Mouse (Mus musculus): ENCODE measurements around the gene Tmem123. TPM values are rescaled to one million over a fixed set of nuclear protein-coding genes. Genes with fewer than 3 reads are reported as not detected.

Tmem123 gene
- 76.7 TPM for polyA plus RNA-seq (2014; fragmentation: Illumina TruSeq; extraction: RNeasy Lipid Tissue Mini Kit (QIAGEN cat#74804); ENCODE audit: low read depth, low replicate concordance)

DNA sequence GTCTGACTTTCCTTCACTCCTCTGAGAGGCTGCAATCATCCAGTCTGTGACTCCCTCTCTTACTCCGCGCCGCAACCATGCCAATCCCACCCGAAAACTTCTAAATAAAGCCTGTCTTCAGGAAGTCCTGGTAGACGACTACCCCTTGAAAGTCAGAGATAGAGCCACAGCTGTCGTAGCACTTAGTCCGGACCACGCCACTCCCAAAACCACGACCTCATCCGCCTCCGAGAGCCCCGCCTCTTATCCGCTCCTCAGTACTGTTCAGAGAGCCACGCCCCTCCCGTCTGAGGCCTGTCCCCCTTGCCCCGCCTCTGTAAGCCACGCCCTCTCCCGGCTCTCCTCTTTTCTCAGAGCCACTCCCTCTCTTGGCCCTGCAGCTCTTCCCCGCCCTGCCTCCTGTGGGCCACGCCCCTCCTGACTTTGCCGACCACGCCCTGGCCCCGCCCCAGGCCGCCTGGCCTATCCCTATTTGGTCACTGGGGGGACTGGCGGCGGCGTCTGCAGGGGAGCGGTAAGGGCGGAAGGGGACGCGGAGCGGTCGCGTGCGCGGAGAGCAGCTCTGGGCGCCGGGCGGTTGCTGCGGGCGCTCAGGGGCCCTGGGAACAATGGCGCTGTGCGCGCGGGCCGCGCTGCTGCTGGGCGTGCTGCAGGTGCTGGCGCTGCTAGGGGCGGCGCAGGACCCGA is at the start of gene Tmem123:
Gene Tmem123, plus strand, starts transcription at position 428 of the 687 bp plus-strand sequence.

DNA sequence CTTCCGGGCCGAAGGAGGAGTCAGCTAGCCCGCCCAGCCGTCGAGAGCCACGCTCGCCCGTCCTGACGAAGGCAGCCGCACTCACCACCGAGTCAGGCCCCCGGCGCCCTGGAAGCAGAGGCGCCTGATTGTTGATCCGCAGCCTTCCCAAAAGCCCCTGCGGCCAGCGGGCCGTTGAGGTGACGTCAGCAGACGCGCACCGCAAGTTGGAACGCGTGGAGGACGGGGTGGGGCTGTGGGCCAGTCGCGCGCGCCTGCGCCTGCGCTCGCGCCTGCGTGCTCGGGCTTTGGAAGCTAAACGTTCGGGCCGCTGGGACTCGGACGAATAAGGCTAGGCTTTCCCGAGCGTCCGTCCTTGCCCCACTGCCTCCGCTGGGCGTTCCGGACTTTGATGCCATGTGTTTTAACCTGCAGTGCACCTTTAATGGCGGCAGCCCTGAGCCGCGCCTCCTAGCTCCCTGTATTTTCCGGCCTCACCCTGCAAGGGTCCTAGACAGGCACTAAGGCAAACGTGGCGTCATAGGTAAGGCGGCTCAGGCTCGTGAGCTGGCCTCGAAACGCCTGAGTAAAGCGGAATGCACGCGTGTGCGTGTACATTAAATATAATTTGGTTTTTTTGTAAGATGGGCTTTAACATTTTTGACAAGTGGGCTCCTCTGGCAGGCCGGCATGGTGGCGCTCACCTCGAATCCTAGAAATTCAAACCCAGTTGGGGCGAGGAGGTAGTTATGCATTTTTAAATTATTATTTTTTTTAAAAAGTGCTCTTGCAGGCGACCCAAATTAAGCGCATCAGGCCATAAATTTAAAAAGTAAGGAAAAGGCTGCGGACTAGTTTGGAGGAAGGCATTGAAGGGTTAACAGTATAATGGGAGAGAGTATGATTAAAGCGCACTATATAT is 73.3 kb downstream of the Tmem123 start, which contains the start of gene Birc2:
Gene Birc2, minus strand, starts transcription at position 160 of the 901 bp plus-strand sequence.

Other genes with a start within 250 kb of the Tmem123 start
- not detected for gene Mmp8, start 205.6 kb upstream of the Tmem123 start, polyA plus RNA-seq (2014; fragmentation: Illumina TruSeq; extraction: RNeasy Lipid Tissue Mini Kit (QIAGEN cat#74804); ENCODE audit: low read depth, low replicate concordance)
- 1.3 TPM for gene Mmp27, start 192.6 kb upstream of the Tmem123 start, polyA plus RNA-seq (2014; fragmentation: Illumina TruSeq; extraction: RNeasy Lipid Tissue Mini Kit (QIAGEN cat#74804); ENCODE audit: low read depth, low replicate concordance)
- not detected for gene Mmp20, start 135.8 kb upstream of the Tmem123 start, polyA plus RNA-seq (2014; fragmentation: Illumina TruSeq; extraction: RNeasy Lipid Tissue Mini Kit (QIAGEN cat#74804); ENCODE audit: low read depth, low replicate concordance)
- gene Mmp7, start 72.0 kb upstream of the Tmem123 start, polyA plus RNA-seq (2014; fragmentation: Illumina TruSeq; extraction: RNeasy Lipid Tissue Mini Kit (QIAGEN cat#74804); ENCODE audit: low read depth, low replicate concordance) = 0.64 TPM
- gene Birc2, start 73.0 kb downstream of the Tmem123 start, polyA plus RNA-seq (2014; fragmentation: Illumina TruSeq; extraction: RNeasy Lipid Tissue Mini Kit (QIAGEN cat#74804); ENCODE audit: low read depth, low replicate concordance) = 35.5 TPM
- 18.3 TPM for gene Birc3, start 109.1 kb downstream of the Tmem123 start, polyA plus RNA-seq (2014; fragmentation: Illumina TruSeq; extraction: RNeasy Lipid Tissue Mini Kit (QIAGEN cat#74804); ENCODE audit: low read depth, low replicate concordance)
- gene Yap1, start 240.6 kb downstream of the Tmem123 start, polyA plus RNA-seq (2014; fragmentation: Illumina TruSeq; extraction: RNeasy Lipid Tissue Mini Kit (QIAGEN cat#74804); ENCODE audit: low read depth, low replicate concordance) = 40.4 TPM

Data from liver, adult 10 weeks (tissue).